ENCODE assay signal across 30 mouse cellular contexts in genomic region chr9:117200067-117200658, GRCm38 (mm10).
DNase-seq lines count a peak whose midpoint lies in the region; ATAC-seq lines count a peak whose summit lies in the region.
"Had no signal": no experiment of that assay in that cellular context is flagged by ENCODE, and none has a peak within 500 bp of the region (broad histone marks: within the 10 kb centered on the region; RNA-seq: fewer than 3 reads in every experiment).

No protein-coding gene starts in this region.

- no peak overlapping the region for H3K4me3 ChIP-seq in heart, embryonic 11.5 days (ENCODE audit: low read depth, low read length)
- no peak overlapping the region for H3K4me3 ChIP-seq in hindbrain, embryonic 15.5 days
- H3K4me3 ChIP-seq in hindbrain, embryonic 11.5 days (ENCODE audit: low read depth, low read length), result no peak overlapping the region
- no peak overlapping the region for H3K4me3 ChIP-seq in neural tube, embryonic 13.5 days
- H3K4me3 ChIP-seq in neural tube, embryonic 15.5 days (replicated peaks), result no peak overlapping the region
- H3K4me3 ChIP-seq: embryonic facial prominence, embryonic 12.5 days; erythroblast, embryonic 14.5 days; forebrain, embryonic 12.5 days; forebrain, embryonic 15.5 days; gastrocnemius, adult 2 months; heart, embryonic 13.5 days; intestine, embryonic 15.5 days had no signal

- no peak overlapping the region for H3K4me2 ChIP-seq in heart, embryonic 11.5 days
- no peak overlapping the region for H3K4me2 ChIP-seq in hindbrain, embryonic 15.5 days
- no peak overlapping the region for H3K4me2 ChIP-seq in hindbrain, embryonic 11.5 days (replicated peaks; ENCODE audit: low read depth, low read length)
- H3K4me2 ChIP-seq in neural tube, embryonic 13.5 days, result no peak overlapping the region
- H3K4me2 ChIP-seq in neural tube, embryonic 15.5 days, result 0 out of 2 replicates have a peak overlapping the region, but pooled peaks have one; percentile 15
- H3K4me2 ChIP-seq: embryonic facial prominence, embryonic 12.5 days; forebrain, embryonic 12.5 days; forebrain, embryonic 15.5 days; heart, embryonic 13.5 days; intestine, embryonic 15.5 days had no signal

- 0 out of 2 replicates have a peak, but pooled peaks cover 3% of the 10 kb centered on the region for H3K36me3 ChIP-seq in heart, embryonic 11.5 days (ENCODE audit: control insufficient read depth, insufficient read depth, low read length)
- no peaks in the 10 kb centered on the region for H3K36me3 ChIP-seq in hindbrain, embryonic 15.5 days
- no peaks in the 10 kb centered on the region for H3K36me3 ChIP-seq in hindbrain, embryonic 11.5 days (ENCODE audit: control insufficient read depth, insufficient read depth, low read length)
- H3K36me3 ChIP-seq in neural tube, embryonic 13.5 days, result 0 out of 2 replicates have a peak, but pooled peaks cover 8% of the 10 kb centered on the region
- no peaks in the 10 kb centered on the region for H3K36me3 ChIP-seq in neural tube, embryonic 15.5 days
- H3K36me3 ChIP-seq: forebrain, embryonic 12.5 days; forebrain, embryonic 15.5 days; G1E; intestine, embryonic 15.5 days had no signal

- H3K27ac ChIP-seq in heart, embryonic 11.5 days (ENCODE audit: low read depth, low read length), result no peak overlapping the region
- no peak overlapping the region; the same call in 1 of the 2 replicates for H3K27ac ChIP-seq in hindbrain, embryonic 15.5 days (replicated peaks)
- H3K27ac ChIP-seq in hindbrain, embryonic 11.5 days (ENCODE audit: low read depth, low read length), result no peak overlapping the region
- H3K27ac ChIP-seq in neural tube, embryonic 13.5 days (replicated peaks), result peak overlapping the region; percentile 85
- H3K27ac ChIP-seq in neural tube, embryonic 15.5 days (replicated peaks), result peak overlapping the region; percentile 67
- H3K27ac ChIP-seq: embryonic facial prominence, embryonic 12.5 days; forebrain, embryonic 12.5 days; forebrain, embryonic 15.5 days; gastrocnemius, adult 2 months; heart, embryonic 13.5 days; intestine, embryonic 15.5 days had no signal

- no peaks in the 10 kb centered on the region for H3K27me3 ChIP-seq in heart, embryonic 11.5 days (ENCODE audit: control insufficient read depth, insufficient read depth, low read length)
- no peaks in the 10 kb centered on the region for H3K27me3 ChIP-seq in hindbrain, embryonic 15.5 days
- no peaks in the 10 kb centered on the region for H3K27me3 ChIP-seq in hindbrain, embryonic 11.5 days (ENCODE audit: control insufficient read depth, insufficient read depth, low read length)
- H3K27me3 ChIP-seq in neural tube, embryonic 13.5 days, result no peaks in the 10 kb centered on the region
- no peaks in the 10 kb centered on the region for H3K27me3 ChIP-seq in neural tube, embryonic 15.5 days (replicated peaks)
- H3K27me3 ChIP-seq: CH12.LX; embryonic facial prominence, embryonic 12.5 days; forebrain, embryonic 12.5 days; forebrain, embryonic 15.5 days; heart, embryonic 13.5 days; intestine, embryonic 15.5 days; Patski had no signal

- no peaks in the 10 kb centered on the region for H3K4me1 ChIP-seq in heart, embryonic 11.5 days (ENCODE audit: control insufficient read depth, insufficient read depth, low read length)
- H3K4me1 ChIP-seq in hindbrain, embryonic 15.5 days (replicated peaks), result no peaks in the 10 kb centered on the region; the same call in 1 of the 2 replicates
- H3K4me1 ChIP-seq in hindbrain, embryonic 11.5 days (replicated peaks; ENCODE audit: control insufficient read depth, insufficient read depth, low read length), result no peaks in the 10 kb centered on the region
- peaks cover 30% of the 10 kb centered on the region for H3K4me1 ChIP-seq in neural tube, embryonic 13.5 days (replicated peaks)
- peaks cover 11% of the 10 kb centered on the region for H3K4me1 ChIP-seq in neural tube, embryonic 15.5 days
- H3K4me1 ChIP-seq: embryonic facial prominence, embryonic 12.5 days; forebrain, embryonic 12.5 days; forebrain, embryonic 15.5 days; intestine, embryonic 15.5 days had no signal

- DNase-seq in heart, adult 11 months, result peak; percentile 56
- DNase-seq in hindbrain, embryonic 11.5 days (ENCODE audit: low spot score), result no peak
- no peak for DNase-seq in neural tube, embryonic 10.5 days (ENCODE audit: extremely low spot score, low spot score)
- DNase-seq in frontal cortex, postnatal 10 days (ENCODE audit: low spot score in 2 of 2), result no peak
- DNase-seq: adrenal gland, postnatal 10 days; adrenal gland, postnatal 36 days; B cell, adult 2 months; cerebellum, adult 18-20 months; cerebellum, adult 9-10 months; cerebellum, postnatal 14 days; gastrocnemius, adult 2 months; gastrocnemius, postnatal 14 days; heart, adult 18-20 months; heart, postnatal 14 days; heart, postnatal 4 days; kidney, adult 11 months; kidney, adult 8-10 months had no signal

- WGBS in heart, embryonic 11.5 days (ENCODE audit: insufficient replicate concordance), result 86% methylated on average over 7 of the region's 7 CpGs
- 69% methylated on average over 7 of the region's 7 CpGs for WGBS in hindbrain, embryonic 15.5 days
- 93% methylated on average over 7 of the region's 7 CpGs for WGBS in hindbrain, embryonic 11.5 days
- 59% methylated on average over 7 of the region's 7 CpGs for WGBS in neural tube, embryonic 13.5 days
- 40% methylated on average over 7 of the region's 7 CpGs for WGBS in neural tube, embryonic 15.5 days

- no peaks in the 10 kb centered on the region; the same call in 1 of the 2 replicates for H3K9me3 ChIP-seq in heart, embryonic 11.5 days (replicated peaks; ENCODE audit: control insufficient read depth, low read length)
- no peaks in the 10 kb centered on the region for H3K9me3 ChIP-seq in hindbrain, embryonic 15.5 days
- H3K9me3 ChIP-seq in hindbrain, embryonic 11.5 days (ENCODE audit: control insufficient read depth, low read length), result no peaks in the 10 kb centered on the region
- H3K9me3 ChIP-seq in neural tube, embryonic 13.5 days, result no peaks in the 10 kb centered on the region
- no peaks in the 10 kb centered on the region for H3K9me3 ChIP-seq in neural tube, embryonic 15.5 days (replicated peaks)
- H3K9me3 ChIP-seq: embryonic facial prominence, embryonic 12.5 days; forebrain, embryonic 12.5 days; forebrain, embryonic 15.5 days; heart, embryonic 13.5 days; intestine, embryonic 15.5 days had no signal

- ATAC-seq in heart, embryonic 11.5 days (replicated peaks; ENCODE audit: insufficient number of reproducible peaks, low FRiP score, low TSS enrichment), result no peak
- ATAC-seq in hindbrain, embryonic 15.5 days (ENCODE audit: low FRiP score, low read depth), result peak; percentile 54; the same call in 1 of the 2 replicates
- ATAC-seq in hindbrain, embryonic 11.5 days (ENCODE audit: low FRiP score), result no peak
- peak; percentile 91 for ATAC-seq in neural tube, embryonic 13.5 days (ENCODE audit: low read depth)
- ATAC-seq in neural tube, embryonic 15.5 days (ENCODE audit: low FRiP score), result peak; percentile 83
- ATAC-seq: forebrain, embryonic 15.5 days; intestine, embryonic 15.5 days; Patski had no signal

- H3K9ac ChIP-seq in heart, embryonic 11.5 days (ENCODE audit: low read depth, low read length), result no peak overlapping the region
- H3K9ac ChIP-seq in hindbrain, embryonic 15.5 days, result no peak overlapping the region
- no peak overlapping the region for H3K9ac ChIP-seq in hindbrain, embryonic 11.5 days (ENCODE audit: low read depth, low read length)
- no peak overlapping the region for H3K9ac ChIP-seq in neural tube, embryonic 13.5 days
- H3K9ac ChIP-seq in neural tube, embryonic 15.5 days (replicated peaks), result no peak overlapping the region
- H3K9ac ChIP-seq: embryonic facial prominence, embryonic 12.5 days; forebrain, embryonic 12.5 days; forebrain, embryonic 15.5 days; heart, embryonic 13.5 days; intestine, embryonic 15.5 days had no signal

Comparison
In these comparisons a context has a peak if more than half of its experiments do, and no peak if none do; other contexts are left out.
1. ATAC-seq: peak in hindbrain, embryonic 15.5 days (single experiment), neural tube, embryonic 13.5 days (single experiment) and neural tube, embryonic 15.5 days (single experiment); none in heart, embryonic 11.5 days (single experiment) and hindbrain, embryonic 11.5 days (single experiment).
2. H3K27ac ChIP-seq: peak in neural tube, embryonic 13.5 days (single experiment) and neural tube, embryonic 15.5 days (single experiment); none in heart, embryonic 11.5 days (single experiment), hindbrain, embryonic 15.5 days (single experiment) and hindbrain, embryonic 11.5 days (single experiment).